Mouse (Mus musculus) G1E (cell line): Measurements from ENCODE around the gene Olfr765.

Source experiments
- CTCF ChIP-seq: IDR thresholded peaks from 2 replicates; pipeline ENCODE4 v1.5.1; 2012; ENCODE audit warnings: low read depth, low read length, inconsistent platforms, mixed read lengths
- GATA1 ChIP-seq: IDR thresholded peaks from 2 replicates; pipeline ENCODE4 v1.6.1; 2012; ENCODE audit warnings: borderline replicate concordance, low read length, inconsistent platforms, mixed read lengths
- GATA2 ChIP-seq: IDR thresholded peaks from 2 replicates; pipeline ENCODE4 v1.6.1; 2012; ENCODE audit warnings: low read depth, low read length, inconsistent platforms, borderline replicate concordance
- POLR2AphosphoS5 ChIP-seq: IDR thresholded peaks from 2 replicates; pipeline ENCODE4 v1.6.1; 2012; ENCODE audit warnings: low read depth, low read length, inconsistent platforms; ENCODE audit not compliant: insufficient replicate concordance
- TAL1 ChIP-seq: conservative IDR thresholded peaks from 2 replicates; pipeline ENCODE4 v1.6.1; 2012; ENCODE audit warnings: low read depth, low read length, inconsistent platforms, mixed read lengths

GRCm38 (mm10) chr10:129014477-129014876 is 35.3 kb downstream of the Olfr765 start:
- TF ChIP-seq POLR2AphosphoS5 (no peak), CTCF (no peak), GATA1 (no peak), GATA2 (no peak), TAL1 (no peak)
